Mouse (Mus musculus): ENCODE results near the gene Pde3b.
A peak's percentile ranks its signal among the peaks of the same experiment; 100 is the strongest.
"Not testable (repeated sequence)": the region's sequence is repeated elsewhere in the genome, so short reads cannot be mapped to it uniquely, and the experiment has no call there.

Gene Pde3b

DNA sequence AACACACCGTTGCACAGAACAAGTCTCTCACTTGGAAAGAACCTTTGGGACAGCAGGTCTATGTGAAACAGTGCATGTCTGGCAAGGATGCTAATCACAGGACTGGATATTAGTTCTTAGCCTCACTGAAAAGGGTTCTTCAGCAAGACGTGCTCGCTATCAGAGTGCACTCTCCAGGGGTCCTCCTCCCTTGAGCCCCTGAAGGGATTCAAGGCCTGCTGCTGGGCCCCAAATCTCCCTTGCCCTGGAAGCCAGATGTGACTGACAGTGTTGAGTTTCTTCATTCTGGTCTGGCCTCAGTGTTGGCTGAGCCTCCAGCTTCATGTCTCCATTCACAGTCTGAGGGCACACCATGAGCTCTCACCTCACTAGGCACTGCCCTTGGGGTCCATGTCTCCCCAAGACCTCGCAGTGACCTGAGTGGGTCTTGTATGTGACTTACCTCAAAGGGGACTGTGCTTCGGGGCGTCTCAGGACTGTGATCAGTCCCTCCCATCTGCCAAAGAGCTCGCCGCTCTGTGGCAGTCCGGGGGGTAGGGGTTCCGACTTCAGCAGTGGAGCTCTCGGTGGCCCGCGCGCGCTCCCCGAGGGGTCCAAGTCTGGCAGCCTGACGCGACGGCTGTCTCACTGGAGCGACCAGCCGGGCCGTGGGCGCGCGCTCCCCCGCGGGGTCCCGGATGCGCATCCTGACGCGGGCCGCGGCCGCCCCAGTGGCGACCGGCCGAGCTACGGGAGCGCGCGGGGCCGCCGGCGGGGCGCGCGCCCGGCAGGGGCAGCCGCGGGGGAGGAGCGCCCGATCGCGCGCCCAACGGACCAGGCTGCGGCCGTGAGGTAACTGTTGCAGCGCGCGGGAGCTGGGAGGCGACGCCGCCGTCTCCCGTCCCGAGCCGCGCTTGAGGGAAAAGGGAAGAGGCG is at the start of gene Pde3b:
TSS of gene Pde3b (plus strand) at position 861 of the 915 bp plus-strand sequence.
- DNase-seq (ENCODE audit: low read depth, low spot score), result peak; percentile 72

DNA sequence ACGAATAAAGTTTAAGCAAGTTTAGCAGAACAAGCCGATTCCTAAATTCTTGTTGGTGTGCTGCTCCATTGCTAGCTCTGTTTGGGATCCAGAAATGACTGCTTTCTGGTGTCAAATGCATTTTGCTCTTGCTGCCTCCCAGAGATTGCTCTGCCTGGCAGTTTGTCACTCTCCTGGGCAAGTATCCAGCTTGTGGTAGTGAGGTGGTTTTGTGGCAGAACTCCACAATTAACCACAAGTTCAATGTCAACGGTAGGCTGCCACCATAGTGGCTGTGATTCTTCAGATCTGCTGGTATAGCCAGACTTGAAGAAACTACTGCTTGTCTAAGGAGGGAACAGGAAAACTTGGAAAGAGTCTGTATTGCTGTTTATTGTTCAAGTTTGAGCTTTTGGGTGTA is 13.0 kb upstream of the Pde3b start:
- no peak for DNase-seq (ENCODE audit: low read depth, low spot score)

DNA sequence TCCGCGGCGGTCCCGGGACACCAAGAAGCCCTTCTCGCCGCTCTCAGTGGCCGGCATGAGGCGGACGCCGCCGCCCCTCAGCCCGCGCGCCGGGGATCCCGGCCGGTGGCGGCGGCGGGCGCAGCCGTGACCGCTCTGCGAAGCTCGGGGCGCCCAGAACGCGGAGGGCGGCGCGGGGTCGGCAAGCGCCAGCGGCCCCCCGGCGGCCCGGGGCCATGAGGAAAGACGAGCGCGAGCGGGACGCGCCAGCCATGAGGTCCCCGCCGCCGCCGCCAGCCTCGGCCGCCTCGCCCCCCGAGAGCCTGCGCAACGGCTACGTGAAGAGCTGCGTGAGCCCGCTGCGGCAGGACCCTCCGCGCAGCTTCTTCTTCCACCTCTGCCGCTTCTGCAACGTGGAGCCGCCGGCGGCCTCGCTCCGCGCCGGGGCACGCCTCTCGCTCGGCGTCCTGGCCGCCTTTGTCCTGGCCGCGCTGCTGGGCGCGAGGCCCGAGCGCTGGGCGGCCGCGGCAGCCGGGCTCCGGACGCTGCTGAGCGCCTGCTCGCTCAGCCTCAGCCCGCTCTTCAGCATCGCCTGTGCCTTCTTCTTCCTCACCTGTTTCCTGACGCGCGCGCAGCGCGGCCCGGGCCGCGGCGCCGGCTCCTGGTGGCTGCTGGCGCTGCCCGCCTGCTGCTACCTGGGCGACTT is 397 bp downstream of the Pde3b start:
- DNase-seq (ENCODE audit: low read depth, low spot score), result peak; percentile 71

DNA sequence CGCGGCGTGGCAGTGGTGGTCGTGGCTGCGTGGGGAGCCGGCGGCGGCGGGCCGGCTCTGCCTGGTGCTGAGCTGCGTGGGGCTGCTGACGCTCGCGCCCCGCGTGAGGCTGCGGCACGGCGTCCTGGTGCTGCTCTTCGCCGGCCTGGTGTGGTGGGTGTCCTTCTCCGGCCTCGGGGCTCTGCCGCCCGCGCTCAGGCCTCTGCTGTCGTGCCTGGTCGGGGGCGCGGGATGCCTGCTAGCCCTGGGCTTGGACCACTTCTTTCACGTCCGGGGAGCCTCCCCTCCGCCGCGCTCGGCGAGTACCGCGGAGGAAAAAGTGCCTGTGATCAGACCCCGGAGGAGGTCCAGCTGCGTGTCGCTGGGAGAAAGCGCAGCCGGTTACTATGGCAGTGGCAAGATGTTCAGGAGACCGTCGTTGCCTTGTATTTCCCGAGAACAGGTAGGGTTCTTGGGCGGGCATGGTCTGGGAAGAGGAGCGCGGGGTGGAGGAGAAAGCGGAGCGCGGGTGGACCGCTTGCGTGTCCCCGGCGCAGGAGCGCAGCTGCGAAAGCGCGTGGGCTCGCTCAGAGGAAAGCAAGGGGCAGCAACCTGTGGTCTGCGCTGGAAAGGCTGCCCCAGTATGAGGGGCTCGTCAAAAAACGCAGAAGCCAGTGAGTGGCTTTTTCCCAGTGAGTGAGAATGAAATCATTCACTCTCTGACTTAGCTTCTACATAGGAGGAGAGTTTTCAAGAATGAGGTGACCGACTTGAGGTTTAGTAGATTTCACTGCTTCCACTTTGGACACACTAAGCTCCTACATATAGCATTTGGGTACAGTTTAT is 1.2 kb downstream of the Pde3b start:
- DNase-seq (ENCODE audit: low read depth, low spot score), result peak; percentile 51

DNA sequence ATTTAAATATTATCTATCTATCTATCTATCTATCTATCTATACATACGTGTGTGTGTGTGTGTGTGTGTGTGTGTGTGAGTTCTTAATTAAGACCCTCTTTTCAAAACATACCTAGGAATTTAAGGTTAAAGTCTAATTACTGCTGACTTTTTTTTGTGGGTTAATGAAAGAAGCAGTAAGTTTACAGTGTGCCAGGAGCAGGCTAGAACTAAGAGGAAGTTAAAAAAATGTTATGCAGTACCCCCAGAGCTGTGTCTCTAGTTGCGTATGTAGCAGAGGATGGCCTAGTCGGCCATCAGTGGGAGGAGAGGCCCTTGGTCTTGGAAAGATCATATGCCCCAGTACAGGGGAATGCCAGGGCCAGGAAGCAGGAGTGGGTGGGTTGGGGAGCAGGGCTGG is 4.2 kb downstream of the Pde3b start:
- DNase-seq (ENCODE audit: low read depth, low spot score), result not testable (repeated sequence)

DNA sequence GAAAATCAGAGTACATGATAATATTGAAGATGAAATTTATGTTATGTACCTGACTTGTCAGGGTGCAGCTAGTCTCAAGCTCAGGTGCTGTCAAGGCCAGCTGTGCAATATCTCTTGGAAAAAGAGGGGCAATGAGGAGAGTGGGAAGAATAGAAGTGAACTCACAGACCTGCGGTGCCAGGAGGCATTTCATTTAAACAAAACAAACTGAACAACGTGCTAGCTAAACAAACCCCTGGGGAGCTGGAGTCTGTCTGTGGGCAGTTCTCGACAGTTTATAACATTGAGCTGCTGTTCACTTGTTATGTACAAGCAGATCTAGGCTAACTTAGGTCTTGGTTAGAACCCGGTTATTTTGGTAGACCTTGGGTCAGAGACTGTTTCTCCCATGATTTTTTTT is 5.8 kb downstream of the Pde3b start:
- DNase-seq (ENCODE audit: low read depth, low spot score), result no peak

DNA sequence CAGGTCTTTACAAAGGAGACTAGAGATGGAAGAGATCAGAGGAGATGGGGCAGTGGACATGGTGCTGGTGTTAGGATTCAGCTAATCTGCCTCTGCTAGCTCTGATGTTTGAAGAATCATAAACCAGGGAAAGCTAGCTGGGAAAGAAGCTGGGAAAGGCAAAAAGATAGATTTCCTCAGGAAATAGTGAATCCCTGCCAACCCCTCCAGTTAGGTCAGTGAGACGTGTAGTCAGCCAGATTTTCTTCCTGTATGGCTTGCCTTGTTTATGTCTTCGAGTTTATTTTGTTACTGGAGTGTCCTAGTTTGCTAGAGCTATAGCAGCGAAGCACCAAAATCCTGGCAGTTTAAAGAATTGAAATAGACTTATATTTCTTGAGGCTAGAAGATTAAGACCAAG is 7.1 kb downstream of the Pde3b start:
- no peak for DNase-seq (ENCODE audit: low read depth, low spot score)

DNA sequence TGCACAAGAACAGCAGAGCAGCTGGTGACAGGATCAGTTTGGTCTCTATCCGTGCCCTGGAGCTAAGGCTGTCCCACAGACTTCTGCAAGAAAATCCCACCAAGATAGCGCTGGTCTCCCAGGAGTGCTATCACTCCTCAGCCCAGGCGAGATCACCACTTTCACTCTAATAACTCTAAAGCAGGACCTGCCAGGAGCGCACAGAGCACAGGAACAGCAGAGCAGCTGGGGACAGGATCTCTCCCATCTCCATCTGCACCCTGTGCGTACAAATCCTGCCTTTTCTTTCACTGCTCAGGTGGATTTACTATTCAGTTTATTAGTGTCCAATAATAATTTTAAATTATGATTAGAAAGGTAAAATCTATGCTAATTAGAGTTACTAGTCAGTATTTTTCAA is 14.7 kb downstream of the Pde3b start:
- DNase-seq (ENCODE audit: low read depth, low spot score), result no peak

DNA sequence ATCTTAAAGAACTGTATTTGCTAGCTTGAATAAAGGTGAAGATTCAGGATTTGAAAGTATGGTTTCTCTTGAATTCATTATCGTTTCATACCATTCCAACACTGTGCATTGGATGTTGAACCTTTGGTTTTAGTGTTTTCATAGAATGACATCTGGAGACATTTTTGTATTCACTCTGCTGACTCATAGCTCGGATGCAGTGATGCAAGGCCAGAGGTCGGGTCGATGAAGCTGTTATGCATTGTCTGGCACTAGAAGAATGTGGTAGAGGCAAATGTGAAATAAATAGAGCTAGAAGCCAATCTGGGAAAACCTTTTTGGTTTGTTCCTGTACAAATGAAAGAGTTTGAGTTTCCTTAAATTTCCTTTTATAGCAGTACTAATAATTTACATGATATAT is 16.9 kb downstream of the Pde3b start:
- no peak for DNase-seq (ENCODE audit: low read depth, low spot score)

DNA sequence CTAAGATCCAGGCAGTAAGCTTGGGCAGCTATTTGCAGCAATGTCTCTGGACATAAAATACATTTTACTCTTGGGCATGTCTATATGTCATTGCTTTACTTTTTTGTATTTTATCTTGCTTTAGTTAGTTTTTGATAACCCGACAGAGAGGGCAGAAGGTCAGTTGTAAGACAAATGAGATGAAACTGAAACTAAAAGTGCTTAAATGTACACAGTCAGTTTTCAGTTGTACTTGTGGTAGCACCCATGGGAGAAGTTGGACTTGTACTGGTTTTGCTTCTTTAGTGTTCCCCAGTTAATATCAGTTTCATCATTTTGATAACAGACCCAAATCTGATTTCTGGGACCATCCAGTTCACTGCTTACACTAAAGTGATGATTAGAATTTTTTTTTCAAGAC is 24.6 kb downstream of the Pde3b start:
- peak; percentile 31 for DNase-seq (ENCODE audit: low read depth, low spot score)

DNA sequence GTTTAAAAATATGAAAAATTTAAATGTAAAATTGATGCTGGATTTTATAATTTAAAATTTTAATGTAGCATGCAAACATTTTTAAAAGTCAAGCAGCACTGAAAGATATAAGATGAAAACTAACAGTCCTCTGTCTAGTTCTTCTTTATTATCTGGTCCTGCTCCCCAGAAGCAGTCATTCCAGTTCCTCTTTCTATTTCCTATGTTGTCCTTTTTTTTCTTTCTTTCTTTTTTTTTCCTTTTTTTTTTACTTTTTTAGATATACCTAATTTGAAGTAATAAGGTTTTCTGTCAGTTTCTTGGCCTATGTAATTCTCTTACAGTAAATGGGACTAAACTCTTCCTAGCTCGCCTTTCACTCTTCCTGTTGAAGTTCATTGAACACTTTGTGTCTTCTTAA is 25.4 kb downstream of the Pde3b start:
- DNase-seq (ENCODE audit: low read depth, low spot score), result no peak

DNA sequence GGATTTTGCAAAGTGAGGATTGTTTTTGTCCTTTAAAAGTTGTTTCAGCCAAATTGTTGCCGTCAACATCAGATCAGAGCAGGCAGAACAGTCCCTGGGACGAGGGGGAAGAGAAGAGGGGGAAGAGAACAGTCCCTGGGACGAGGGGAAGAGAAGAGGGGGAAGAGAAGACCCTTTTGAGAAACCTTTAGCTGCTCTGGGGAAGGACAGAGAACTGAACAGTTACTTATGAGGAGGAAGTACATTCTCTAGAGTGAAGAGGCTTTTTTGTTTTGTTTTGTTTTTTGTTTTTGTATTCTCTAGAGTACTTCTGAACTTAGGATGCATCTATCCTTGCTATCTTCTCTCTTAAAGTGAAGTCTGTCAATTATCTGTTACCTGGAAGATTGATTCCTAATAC is 37.8 kb downstream of the Pde3b start:
- DNase-seq (ENCODE audit: low read depth, low spot score), result no peak

DNA sequence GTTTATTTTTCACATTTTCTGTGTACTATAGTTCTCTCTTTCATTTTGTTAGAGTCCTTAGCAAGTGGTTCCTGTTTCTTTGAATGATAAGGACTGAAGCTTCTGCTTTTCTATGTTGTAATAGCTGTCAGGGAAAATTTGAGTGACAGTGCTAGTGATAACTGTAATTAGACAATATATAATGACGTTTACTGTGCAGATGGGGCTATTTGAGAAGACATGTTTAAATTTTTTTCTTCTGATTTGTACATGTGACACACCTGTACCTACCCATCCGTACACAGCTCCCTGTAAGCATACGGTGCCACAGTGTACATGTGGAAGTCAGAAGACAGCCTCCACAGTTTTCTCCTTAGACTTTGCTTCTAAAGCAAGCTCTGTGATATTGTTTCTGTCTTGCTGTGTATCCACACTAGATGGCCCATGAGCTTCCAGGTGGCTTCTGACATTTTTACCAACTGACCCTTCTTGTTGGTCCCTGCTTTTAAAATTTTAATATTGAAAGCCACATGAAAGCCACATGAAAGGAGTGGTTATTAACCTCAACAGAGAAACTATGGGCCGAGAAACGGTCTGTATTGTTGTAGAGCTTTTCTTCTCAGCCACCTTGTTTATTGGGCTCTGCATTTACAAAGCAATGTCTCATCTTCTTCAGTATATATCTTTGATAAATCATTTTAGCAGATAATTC is 38.4 kb downstream of the Pde3b start:
- DNase-seq (ENCODE audit: low read depth, low spot score), result peak; percentile 27

DNA sequence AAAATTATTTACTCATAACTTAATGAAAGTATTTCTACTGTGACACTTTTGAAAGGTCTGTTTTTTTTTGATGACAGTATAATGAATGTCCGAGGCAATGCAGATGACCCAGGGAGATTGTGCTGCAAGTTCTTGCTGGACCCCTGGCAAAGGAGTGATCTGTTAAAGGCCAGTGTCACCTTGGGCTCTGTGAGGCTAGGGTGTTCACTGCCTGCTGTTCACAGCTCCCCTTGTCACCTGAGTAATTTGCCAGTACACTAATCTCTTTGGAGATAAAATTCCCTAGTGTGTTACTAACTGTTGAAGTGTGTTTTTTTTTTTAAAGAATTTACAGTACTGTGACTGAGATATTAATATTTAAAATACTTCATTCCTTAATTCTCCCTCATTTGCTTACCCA is 39.8 kb downstream of the Pde3b start:
- no peak for DNase-seq (ENCODE audit: low read depth, low spot score)

DNA sequence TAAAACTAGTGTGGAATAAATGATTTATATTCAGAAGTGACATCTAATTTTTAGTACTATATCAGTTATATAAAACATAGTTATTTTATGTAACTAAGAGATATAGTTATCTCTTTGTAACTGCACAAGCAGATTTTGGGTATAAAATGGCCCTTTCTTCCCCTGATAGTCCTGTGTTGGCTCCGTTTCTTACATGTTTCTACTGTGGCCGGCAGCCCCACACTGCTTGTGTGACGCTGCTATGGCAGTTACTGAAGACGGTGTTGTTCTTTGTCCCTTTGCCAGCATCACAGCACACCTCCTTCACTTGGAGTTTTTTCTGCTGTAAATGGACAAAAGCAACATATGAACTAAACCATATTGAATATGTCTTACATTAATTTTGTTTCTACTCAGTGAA is 41.8 kb downstream of the Pde3b start:
- DNase-seq (ENCODE audit: low read depth, low spot score), result no peak

DNA sequence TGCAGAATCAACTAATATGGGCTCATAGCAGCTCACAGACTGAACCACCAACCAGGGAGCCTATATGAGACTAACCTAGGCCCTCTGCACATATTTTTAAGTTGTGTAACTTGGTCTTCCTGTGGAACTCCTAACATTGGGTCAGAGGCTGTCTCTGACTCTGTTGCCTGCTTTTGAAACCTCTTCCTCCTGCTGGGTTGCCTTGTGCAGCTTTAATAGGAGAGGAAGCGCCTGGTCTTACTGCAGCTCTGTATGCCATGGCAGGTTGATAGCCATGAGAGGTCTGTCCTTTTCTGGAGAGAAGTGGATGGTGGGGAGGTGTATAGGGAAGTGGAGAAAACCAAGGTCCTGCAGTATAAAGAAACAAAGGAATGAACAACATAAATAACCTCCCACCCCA is 44.8 kb downstream of the Pde3b start:
- DNase-seq (ENCODE audit: low read depth, low spot score), result no peak

DNA sequence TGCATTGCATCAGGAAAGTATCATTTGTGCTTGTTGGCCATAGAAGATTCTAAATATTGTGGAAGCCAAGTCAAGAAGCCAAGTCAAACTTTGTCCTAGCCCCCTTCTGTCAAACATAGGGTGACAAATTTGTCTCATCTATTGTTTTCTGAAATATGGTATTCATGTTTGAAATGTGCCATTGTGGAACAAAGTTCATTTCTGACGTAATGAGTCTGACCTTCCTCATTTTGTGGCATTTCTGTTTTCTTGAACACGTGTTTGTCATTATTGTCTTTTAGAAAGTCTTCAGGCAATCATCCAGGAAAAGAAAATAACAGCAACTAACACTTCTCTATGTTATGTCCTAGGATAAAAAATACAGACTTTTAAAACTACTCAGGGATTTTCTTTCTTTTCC is 46.6 kb downstream of the Pde3b start:
- DNase-seq (ENCODE audit: low read depth, low spot score), result no peak

DNA sequence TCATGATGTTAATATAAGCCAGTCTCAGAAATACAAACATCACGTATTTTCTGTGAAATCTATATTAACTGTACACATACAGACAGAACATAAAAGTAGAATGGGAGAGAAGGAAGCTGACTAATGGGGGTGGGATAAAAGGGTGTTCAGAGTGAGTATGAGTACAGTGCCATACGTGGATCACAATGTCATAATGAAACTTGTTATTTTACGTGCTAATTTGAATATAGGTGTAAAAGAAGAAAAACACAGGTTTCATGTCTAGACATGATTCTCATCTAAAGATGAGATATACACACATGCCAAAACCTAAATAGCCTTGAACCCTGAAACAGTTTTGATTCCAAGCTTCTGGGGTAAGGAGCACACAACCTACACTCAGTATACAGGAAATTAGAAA is 51.3 kb downstream of the Pde3b start:
- no peak for DNase-seq (ENCODE audit: low read depth, low spot score)

DNA sequence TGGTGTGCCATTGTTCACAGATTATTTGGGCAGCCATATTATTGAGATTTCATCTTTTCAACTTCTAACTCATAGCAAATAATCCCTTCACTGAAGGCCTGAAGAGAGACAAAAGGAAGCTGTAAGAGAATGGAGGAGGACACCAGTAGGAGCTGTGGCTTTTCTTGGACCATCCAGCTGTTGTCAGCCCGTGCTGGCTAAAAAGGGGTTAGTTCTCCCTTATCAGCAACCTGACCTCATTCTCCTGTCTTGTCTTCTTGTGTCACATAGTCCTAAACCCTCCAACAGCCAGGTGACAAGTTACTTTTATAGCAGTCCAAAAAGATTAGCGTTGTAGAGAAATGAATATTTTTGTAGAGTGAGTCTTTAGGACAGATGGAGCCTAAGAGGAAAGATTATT is 57.4 kb downstream of the Pde3b start:
- no peak for DNase-seq (ENCODE audit: low read depth, low spot score)

DNA sequence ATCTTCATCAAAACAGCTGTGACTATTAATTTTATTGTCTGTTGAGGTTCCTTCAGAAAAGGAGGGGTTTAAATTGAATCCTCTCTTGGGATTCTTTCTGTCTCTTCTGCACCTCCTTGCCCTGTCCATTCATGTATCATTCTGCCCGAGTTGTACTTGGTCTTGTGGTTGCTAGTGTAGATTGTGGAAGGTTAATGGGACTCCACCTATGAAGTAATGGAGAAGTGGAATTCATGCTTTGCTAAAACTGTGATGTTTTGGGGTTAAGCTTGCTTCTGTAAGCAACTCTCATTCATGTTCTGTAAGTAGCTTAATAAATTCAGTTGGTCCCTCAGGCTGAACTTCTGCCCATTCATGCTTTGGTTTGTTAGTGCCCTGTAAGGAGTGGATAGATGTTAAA is 59.8 kb downstream of the Pde3b start:
- no peak for DNase-seq (ENCODE audit: low read depth, low spot score)

DNA sequence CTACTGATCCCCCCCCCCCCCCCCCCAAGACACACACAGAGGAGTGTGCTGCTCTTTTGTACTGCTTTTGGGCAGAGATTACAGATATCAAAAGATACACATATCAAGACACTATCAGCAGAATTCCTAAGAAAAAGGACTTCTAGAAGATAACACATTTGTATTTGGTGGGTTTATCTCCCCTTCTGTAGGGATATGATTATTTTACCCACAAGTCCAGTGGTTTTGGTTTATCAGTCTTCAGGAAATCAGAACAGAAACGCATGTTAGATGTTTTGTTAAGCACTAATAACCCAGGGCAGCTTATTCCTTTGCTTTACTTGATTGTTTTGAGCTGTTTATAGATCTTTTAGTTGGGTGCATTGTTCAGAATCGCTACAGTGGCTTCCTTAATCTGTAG is 62.8 kb downstream of the Pde3b start:
- DNase-seq (ENCODE audit: low read depth, low spot score), result no peak

DNA sequence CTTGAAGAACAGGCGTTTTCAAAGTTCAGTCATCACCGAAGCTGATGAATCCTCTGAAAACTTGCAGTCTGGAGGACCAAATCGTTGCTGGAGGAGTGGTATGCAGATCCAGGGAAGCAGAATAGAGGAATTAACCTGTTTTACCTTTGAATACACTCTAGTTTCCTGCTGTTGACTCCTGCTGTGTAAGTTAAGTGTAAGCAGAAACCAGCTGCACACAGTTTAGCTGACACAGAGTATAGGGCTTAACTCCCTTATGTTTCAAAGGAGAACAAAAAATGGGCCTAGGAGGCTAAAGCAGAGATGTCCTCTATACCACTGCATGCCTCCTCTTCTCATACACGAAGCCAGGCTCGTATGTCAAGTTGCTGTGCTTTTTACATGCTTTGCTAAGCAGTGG is 63.8 kb downstream of the Pde3b start:
- peak; percentile 28 for DNase-seq (ENCODE audit: low read depth, low spot score)
